Mouse (Mus musculus): ENCODE measurements around the gene Upb1.
"Not testable (repeated sequence)": the region's sequence is repeated elsewhere in the genome, so short reads cannot be mapped to it uniquely, and the experiment has no call there.

Upb1 gene

GRCm38 (mm10) chr10:75400958-75401357 is at the start of gene Upb1:
TSS of gene Upb1 (plus strand) at chr10:75401115.
- in situ Hi-C loops (cut with MboI; ENCODE audit: low sequenced_read_pairs), result no loop called here

- in situ Hi-C loops (cut with MboI; ENCODE audit: low sequenced_read_pairs), result no loop called here
Measured at GRCm38 (mm10) chr10:75352541-75352940, 48.4 kb upstream of the Upb1 start.

- in situ Hi-C loops (cut with MboI; ENCODE audit: low sequenced_read_pairs), result not testable (repeated sequence)
Measured at GRCm38 (mm10) chr10:75353838-75354241, 47.1 kb upstream of the Upb1 start.

DNA sequence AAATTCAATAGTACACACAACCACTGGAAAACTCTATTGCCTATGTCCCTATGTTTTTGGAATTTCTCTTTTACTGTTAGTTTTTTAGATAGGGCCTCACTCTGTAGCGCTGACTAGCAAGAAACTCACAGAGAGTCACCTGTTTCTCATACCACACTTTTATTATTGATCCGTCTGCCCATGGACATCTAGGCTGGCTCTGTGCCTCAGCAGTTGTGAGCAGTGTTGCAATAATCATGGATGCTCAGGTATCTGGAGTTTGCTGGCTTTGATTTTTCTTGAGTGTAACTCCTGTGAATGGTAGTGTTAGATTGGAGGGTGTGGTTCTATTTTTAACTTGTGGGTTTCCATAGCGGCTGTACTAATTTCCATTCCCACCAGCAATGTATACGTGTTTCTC is 45.6 kb upstream of the Upb1 start:
- in situ Hi-C loops (cut with MboI; ENCODE audit: low sequenced_read_pairs), result no loop called here

DNA sequence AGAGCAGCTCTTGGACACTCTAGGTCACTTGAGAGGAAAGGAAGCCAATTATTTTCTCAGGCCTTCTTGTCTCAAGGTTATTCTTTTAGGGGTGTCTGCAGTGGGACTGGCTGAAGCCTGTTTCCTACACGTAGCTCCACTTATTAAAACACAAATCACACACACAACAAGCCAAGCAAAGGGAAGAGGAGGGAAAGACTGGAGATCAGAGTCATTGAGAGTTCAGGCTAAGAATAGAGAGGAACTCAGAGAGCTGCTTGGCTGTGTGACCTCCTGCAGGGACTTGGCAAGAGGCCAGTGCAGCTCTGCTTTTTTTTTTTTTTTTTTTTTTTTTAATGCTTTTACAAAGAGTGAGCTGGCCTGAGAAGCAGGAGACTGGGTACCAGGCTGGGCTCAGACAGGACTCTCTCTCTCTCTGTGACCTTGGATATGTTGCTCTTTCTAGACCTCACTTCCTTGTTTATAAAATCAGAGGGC is 36.7 kb upstream of the Upb1 start:
- in situ Hi-C loops (cut with MboI; ENCODE audit: low sequenced_read_pairs), result not testable (repeated sequence)

- in situ Hi-C loops (cut with MboI; ENCODE audit: low sequenced_read_pairs), result no loop called here
Measured at GRCm38 (mm10) chr10:75364796-75365195, 36.1 kb upstream of the Upb1 start.

- in situ Hi-C loops (cut with MboI; ENCODE audit: low sequenced_read_pairs), result no loop called here
Measured at GRCm38 (mm10) chr10:75365231-75365633, 35.7 kb upstream of the Upb1 start.

GRCm38 (mm10) chr10:75373655-75374351 is 27.1 kb upstream of the Upb1 start:
- in situ Hi-C loops (cut with MboI; ENCODE audit: low sequenced_read_pairs), result not testable (repeated sequence)

- in situ Hi-C loops (cut with MboI; ENCODE audit: low sequenced_read_pairs), result no loop called here
Measured at GRCm38 (mm10) chr10:75378688-75379087, 22.2 kb upstream of the Upb1 start.

- in situ Hi-C loops (cut with MboI; ENCODE audit: low sequenced_read_pairs), result no loop called here
Measured at GRCm38 (mm10) chr10:75390156-75390555, 10.8 kb upstream of the Upb1 start.

- in situ Hi-C loops (cut with MboI; ENCODE audit: low sequenced_read_pairs), result no loop called here
Measured at GRCm38 (mm10) chr10:75390832-75391231, 10.1 kb upstream of the Upb1 start.

DNA sequence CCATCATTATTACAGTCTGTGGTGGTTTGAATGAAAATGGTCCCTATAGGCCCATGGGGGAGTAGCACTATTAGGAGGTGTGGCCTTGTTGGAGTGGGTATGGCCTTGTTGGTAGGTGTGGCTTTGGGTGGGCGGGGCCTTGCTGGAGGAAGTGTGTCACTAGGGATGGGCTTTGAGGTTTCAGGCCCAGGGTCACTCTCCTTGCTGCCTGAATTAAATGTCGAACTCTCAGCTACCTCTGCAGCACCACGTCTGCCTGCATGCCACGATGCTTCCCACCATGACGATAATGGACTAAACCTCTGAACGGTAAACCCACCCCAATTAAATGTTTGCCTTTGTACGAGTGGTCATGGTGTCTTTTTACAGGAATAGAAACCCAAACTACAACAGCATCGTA is 6.1 kb upstream of the Upb1 start:
- in situ Hi-C loops (cut with MboI; ENCODE audit: low sequenced_read_pairs), result no loop called here

DNA sequence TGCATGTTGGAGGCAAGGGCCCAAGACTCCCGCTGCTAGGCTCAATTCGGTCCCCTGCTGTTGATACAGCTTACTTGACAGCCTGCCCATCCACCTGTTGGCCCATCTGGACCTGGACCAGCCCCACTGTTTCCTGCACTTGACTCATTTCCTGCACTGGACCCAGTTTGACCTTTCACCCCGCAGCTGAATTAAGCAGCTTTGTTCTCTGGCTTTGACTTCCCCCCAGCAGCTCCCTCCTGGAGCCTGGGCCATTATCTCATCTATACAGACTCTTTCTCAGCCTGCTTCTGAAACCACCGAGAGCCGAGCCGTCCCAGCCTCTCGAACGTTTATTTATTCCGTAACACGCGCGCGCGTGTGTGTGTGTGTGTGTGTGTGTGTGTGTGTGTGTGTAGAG is 3.9 kb upstream of the Upb1 start:
- in situ Hi-C loops (cut with MboI; ENCODE audit: low sequenced_read_pairs), result no loop called here

DNA sequence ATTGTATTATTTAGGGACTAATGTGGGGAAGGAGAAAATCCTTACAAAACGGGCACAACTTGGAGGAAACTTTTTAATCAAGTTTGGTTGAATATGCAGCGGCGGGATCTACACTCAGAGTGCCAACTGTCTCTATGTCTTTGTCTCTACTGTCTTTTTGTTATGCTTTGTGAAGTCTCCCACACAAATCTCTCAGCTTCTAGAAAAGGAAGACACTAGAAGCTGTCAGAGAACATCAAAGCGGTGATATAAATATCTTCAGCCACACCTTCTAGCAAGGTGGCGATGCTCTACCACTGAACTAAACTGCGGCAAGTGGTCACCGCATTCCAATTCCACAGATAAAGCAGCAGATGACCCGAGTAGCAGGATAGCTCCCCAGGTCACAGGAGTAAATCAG is 5.0 kb downstream of the Upb1 start:
- in situ Hi-C loops (cut with MboI; ENCODE audit: low sequenced_read_pairs), result no loop called here

- in situ Hi-C loops (cut with MboI; ENCODE audit: low sequenced_read_pairs), result no loop called here
Measured at GRCm38 (mm10) chr10:75406755-75407154, 5.8 kb downstream of the Upb1 start.

GRCm38 (mm10) chr10:75407741-75408140 is 6.8 kb downstream of the Upb1 start:
- in situ Hi-C loops (cut with MboI; ENCODE audit: low sequenced_read_pairs), result no loop called here

DNA sequence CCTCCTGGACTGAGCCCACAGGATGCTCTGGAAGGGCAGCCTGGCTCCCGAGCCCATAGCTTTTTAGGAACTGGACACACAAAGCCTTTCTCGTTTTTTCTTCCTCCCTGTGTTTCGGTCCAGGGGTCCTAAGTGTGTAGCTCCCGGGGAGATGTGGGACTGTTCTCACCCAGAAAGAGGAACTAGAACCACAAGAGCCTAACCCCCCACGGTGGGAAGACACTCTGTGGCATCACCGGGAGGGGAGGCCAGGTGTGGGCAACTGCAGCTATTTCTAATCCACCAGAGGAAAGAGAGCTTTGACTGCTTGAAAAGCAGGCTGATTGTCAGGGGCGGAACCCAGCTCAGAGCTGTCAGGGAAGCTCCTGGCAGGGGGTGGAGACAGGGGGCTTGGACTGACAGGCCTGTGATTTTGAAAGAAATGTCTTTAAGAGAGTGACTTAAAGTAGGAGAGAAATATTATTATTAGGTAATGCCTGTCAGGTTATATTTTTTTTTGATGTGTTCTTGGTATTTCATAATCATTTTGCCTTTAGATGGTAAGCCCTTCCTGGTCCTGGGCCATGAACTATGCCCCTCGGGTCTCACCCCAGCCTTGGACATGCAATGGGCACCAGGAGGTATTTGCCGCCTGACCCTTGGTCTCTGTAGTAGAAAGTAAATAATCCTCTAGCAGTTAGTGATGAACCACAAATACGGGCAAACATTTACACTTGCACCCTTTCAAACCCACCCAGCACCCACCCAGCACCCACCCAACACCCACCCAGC is 10.6 kb downstream of the Upb1 start:
- in situ Hi-C loops (cut with MboI; ENCODE audit: low sequenced_read_pairs), result not testable (repeated sequence)

DNA sequence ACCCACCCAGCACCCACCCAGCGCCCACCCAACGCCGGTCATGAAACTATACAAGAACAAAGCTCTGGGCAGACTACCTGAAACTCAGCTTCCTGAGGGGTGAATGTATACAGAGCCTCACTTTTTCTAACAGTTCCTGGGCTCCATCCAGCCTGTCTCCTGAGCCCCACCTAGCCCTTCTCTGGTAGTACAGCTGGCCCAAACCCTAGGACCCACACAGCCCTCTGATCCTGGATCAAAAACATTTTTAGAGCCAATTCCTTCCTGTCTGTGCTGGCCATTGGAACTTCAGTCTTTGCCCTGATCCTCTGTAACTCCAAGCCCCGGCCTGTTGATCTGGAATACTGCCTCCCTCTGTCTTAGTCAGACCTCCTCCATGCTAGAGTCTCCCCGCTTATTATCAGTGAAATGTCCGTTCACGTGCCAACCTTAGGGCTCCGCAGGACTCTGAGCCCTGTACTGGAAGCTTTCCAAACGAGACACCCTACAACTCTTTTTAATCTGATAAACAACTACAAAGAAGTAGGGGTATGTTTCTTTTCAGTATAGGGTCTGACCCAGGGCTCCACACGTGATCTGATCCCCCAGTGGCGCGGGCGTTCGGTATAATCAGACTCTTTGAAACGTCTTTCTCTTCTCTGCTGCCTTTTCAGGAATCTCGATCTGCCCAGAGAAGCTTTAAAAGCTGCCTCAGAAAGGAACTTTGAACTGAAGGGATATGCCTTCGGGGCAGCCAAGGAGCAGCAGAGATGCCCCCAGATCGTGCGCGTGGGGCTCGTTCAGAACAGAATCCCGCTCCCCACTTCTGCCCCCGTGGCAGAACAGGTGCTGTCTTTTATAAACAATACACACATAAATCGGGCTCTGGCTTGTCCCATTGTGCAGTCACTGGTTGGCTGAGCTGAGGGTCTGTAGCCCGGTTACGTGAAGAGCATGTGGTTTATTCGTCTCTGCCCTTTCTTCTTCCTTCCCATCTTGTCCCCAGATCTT is 11.5 kb downstream of the Upb1 start:
- in situ Hi-C loops (cut with MboI; ENCODE audit: low sequenced_read_pairs), result no loop called here

- in situ Hi-C loops (cut with MboI; ENCODE audit: low sequenced_read_pairs), result no loop called here
Measured at GRCm38 (mm10) chr10:75414925-75415324, 14.0 kb downstream of the Upb1 start.

- in situ Hi-C loops (cut with MboI; ENCODE audit: low sequenced_read_pairs), result no loop called here
Measured at GRCm38 (mm10) chr10:75417363-75418042, 16.6 kb downstream of the Upb1 start.
